Mouse (Mus musculus): ENCODE data around the gene Cptp. TPM values are rescaled to one million over a fixed set of nuclear protein-coding genes. Genes with fewer than 3 reads are reported as not detected.

Gene Cptp
- polyA plus RNA-seq, 1 experiment from 2014 or later = 24.8 TPM

GRCm38 (mm10) chr4:155895216-155895615 lies 26.0 kb upstream of the Cptp start:
- H3K9me3 ChIP-seq = no peaks in the 10 kb centered on the region
- H3K4me3 ChIP-seq = peak overlapping the region; percentile 69; the same call in 1 of the 2 replicates
- H3K4me1 ChIP-seq (replicated peaks) = peaks cover 43% of the 10 kb centered on the region
- H3K36me3 ChIP-seq = peaks cover 44% of the 10 kb centered on the region
- WGBS = 54% methylated on average over 6 of the region's 6 CpGs
- peak overlapping the region; percentile 53; the same call in 1 of the 2 replicates for H3K27ac ChIP-seq
- H3K27me3 ChIP-seq (ENCODE audit: insufficient read depth, poor library complexity, severe bottlenecking) = no peaks in the 10 kb centered on the region
- peak; percentile 27 for DNase-seq (ENCODE audit: low spot score)

GRCm38 (mm10) chr4:155894311-155894881 lies 25.2 kb upstream of the Cptp start:
- WGBS = 40% methylated on average over 8 of the region's 8 CpGs

DNA sequence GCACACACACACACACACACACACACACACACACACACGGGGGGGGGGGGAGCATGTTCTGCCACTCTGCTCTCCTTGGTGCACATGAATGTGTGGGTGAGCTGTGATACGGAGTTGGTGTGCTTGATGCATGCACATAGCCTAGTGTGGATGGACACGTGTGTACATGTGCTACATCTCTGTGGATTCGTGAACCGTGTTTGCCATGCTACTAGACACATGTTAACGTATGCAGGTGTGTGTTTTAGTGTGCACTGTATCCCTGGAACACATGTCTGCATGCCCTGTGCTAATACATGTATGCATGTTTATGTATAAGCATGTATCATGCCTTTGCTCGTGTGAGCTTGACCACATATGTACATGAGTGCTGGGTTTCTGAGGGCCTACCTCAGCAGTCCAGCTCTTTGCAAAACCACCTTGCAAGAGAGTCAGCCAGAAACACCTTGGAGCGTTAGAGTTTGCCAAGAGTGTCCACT lies 24.0 kb upstream of the Cptp start:
- Histone ChIP-seq H3K4me3 (peak overlapping the region; percentile 69), H3K9me3 (no peaks in the 10 kb centered on the region), H3K27me3 (ENCODE audit: insufficient read depth, poor library complexity, severe bottlenecking) (no peaks in the 10 kb centered on the region), H3K36me3 (peaks cover 44% of the 10 kb centered on the region), H3K27ac (no peak overlapping the region; the same call in 1 of the 2 replicates), H3K4me1 (replicated peaks) (peaks cover 51% of the 10 kb centered on the region)
- WGBS = 74% methylated on average over 8 of the region's 8 CpGs
- DNase-seq (ENCODE audit: low spot score) = no peak

More at GRCm38 (mm10) chr4:155894311-155894881, 25.2 kb upstream of the Cptp start:
- peaks cover 44% of the 10 kb centered on the region for H3K36me3 ChIP-seq
- peaks cover 51% of the 10 kb centered on the region for H3K4me1 ChIP-seq (replicated peaks)
- H3K4me3 ChIP-seq = peak overlapping the region; percentile 69
- peak overlapping the region; percentile 53 for H3K27ac ChIP-seq
- no peaks in the 10 kb centered on the region for H3K9me3 ChIP-seq
- no peaks in the 10 kb centered on the region for H3K27me3 ChIP-seq (ENCODE audit: insufficient read depth, poor library complexity, severe bottlenecking)
- no peak for DNase-seq (ENCODE audit: low spot score)

- Histone ChIP-seq H3K27ac (peak overlapping the region; percentile 96), H3K36me3 (peaks cover 45% of the 10 kb centered on the region), H3K9me3 (no peaks in the 10 kb centered on the region), H3K4me1 (replicated peaks) (peaks cover 51% of the 10 kb centered on the region), H3K4me3 (peak overlapping the region; percentile 69), H3K27me3 (ENCODE audit: insufficient read depth, poor library complexity, severe bottlenecking) (no peaks in the 10 kb centered on the region)
- no peak for DNase-seq (ENCODE audit: low spot score)
- 6% methylated on average over 37 of the region's 37 CpGs for WGBS
Measured at GRCm38 (mm10) chr4:155892438-155893211, 23.4 kb upstream of the Cptp start.

DNA sequence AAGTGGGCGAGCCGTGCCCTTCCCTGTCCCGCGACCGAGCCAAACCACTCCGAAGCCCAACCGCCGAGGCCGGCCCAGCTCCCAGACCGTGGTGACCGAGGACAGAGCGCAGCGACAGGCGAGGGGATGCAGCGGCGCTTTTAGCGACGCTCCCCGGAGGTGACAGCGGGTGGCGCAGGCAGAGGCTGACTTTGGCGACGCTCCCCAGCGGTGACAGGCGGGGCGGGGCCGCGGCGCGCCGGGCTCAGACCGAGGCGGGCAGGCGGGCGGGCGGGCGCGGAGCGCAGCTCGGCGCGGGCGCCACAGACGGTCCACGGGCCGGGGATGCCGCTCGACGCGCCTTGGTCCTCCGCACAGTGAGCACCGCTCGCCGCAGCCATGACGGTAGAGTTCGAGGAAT lies 22.8 kb upstream of the Cptp start:
- DNase-seq (ENCODE audit: low spot score) = peak; percentile 88
- Histone ChIP-seq H3K9me3 (no peaks in the 10 kb centered on the region), H3K4me1 (replicated peaks) (peaks cover 51% of the 10 kb centered on the region), H3K27me3 (ENCODE audit: insufficient read depth, poor library complexity, severe bottlenecking) (no peaks in the 10 kb centered on the region), H3K36me3 (peaks cover 48% of the 10 kb centered on the region), H3K27ac (peak overlapping the region; percentile 96), H3K4me3 (peak overlapping the region; percentile 69)
- under 1% methylated on average over 55 of the region's 56 CpGs for WGBS

DNA sequence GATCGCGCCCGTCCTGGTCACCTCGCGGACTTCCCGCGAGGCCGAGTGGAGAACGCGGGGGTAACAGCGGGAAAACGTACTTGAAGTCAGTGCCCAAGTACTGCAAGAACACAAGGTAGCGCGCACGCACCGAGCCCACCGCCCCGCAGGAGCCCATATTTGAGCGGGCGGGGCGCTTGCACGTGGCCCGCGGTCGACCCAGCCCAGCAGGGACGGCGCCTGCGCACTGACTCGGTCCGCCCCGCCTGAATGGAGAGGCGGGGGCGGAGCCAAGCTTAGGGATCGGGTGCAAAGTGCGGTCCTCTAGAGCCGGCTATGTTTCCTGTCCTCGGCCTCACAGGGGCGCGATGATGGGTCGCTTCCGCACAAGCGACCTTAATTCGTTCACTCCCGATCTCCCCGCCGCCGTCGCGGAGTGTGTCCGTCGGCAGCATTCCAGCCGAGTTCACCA lies 22.3 kb upstream of the Cptp start, which contains the start of the genes Pusl1 and Acap3:
Gene Pusl1, minus strand, starts transcription at position 231 of the 451 bp plus-strand sequence.
Gene Acap3, plus strand, starts transcription at position 272 of the 451 bp plus-strand sequence.
- under 1% methylated on average over 52 of the region's 52 CpGs for WGBS
- H3K27me3 ChIP-seq (ENCODE audit: insufficient read depth, poor library complexity, severe bottlenecking) = no peaks in the 10 kb centered on the region
- H3K27ac ChIP-seq = peak within 1 kb of the TSS; percentile 96
- peaks cover 51% of the 10 kb centered on the region for H3K4me1 ChIP-seq (replicated peaks)
- peak within 1 kb of the TSS; percentile 69 for H3K4me3 ChIP-seq
- no peaks in the 10 kb centered on the region for H3K9me3 ChIP-seq
- DNase-seq (ENCODE audit: low spot score) = peak; percentile 96
- H3K36me3 ChIP-seq = peaks cover 48% of the 10 kb centered on the region

DNA sequence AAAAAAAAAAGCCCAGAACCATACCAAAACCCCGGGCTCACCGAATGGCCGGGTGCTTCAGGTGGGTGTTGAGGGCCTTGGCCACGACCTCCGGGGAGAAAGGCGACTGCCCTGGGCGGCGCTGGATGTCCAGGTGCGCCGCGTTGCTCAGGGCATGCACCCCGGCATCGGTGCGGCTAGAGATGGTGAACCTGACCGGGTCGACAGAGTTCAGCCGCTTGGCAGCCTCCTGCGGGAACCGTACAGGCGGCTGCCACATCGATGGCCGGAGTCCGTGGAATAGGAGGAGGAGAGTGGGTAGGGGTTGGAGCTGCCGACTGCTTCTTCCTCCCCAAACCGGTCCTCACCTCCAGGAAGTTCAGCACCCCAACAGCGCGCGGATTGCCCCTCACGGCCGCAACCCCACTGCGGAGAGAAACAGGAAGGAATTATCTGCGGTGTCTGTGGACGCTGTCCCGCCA lies 21.8 kb upstream of the Cptp start:
- H3K4me3 ChIP-seq = peak overlapping the region; percentile 69
- no peaks in the 10 kb centered on the region for H3K27me3 ChIP-seq (ENCODE audit: insufficient read depth, poor library complexity, severe bottlenecking)
- H3K9me3 ChIP-seq = no peaks in the 10 kb centered on the region
- H3K36me3 ChIP-seq = peaks cover 48% of the 10 kb centered on the region
- peak overlapping the region; percentile 96 for H3K27ac ChIP-seq
- WGBS = under 1% methylated on average over 34 of the region's 34 CpGs
- DNase-seq (ENCODE audit: low spot score) = no peak
- H3K4me1 ChIP-seq (replicated peaks) = peaks cover 51% of the 10 kb centered on the region

DNA sequence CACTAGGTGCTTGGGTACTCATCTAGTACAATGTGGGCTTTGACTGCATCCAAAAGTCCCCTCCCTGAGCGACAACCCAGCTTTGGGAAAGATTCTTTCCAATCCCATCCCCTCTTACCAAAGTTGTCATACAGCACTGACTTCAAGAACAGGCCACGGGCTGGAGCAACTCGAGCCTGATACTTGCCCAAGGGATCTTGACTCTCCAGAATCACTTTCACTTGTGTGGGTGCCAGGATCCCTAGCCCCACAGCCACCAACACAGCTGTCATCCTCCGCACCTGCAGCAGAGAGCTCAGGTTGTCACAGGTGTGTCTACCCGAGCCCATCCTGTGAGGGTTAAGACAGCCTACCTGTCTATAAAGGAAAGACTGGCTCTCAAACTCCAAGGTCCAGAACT lies 20.1 kb upstream of the Cptp start:
- no peaks in the 10 kb centered on the region for H3K9me3 ChIP-seq
- peaks cover 60% of the 10 kb centered on the region for H3K36me3 ChIP-seq
- H3K4me1 ChIP-seq (replicated peaks) = peaks cover 37% of the 10 kb centered on the region
- no peak overlapping the region for H3K27ac ChIP-seq
- no peak overlapping the region for H3K4me3 ChIP-seq
- 89% methylated on average over 5 of the region's 5 CpGs for WGBS
- no peaks in the 10 kb centered on the region for H3K27me3 ChIP-seq (ENCODE audit: insufficient read depth, poor library complexity, severe bottlenecking)
- DNase-seq (ENCODE audit: low spot score) = no peak

DNA sequence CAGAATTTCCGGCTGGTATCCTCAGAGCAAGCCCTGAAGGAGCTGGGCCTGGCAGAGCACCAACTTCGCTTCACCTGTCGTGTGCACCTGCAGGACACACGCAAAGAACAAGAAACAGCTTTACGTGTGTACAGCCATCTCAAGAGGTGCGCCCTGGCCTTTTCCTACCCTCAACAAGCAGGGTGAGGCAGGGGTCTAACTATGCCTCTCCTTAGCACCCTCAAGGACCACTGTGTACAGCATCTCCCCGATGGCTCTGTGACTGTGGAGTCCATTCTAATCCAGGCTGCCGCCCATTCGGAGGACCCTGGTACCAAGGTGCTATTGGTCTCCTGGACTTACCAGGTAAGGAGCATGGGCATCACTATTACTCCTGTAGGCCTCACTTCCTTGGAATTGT lies 18.9 kb upstream of the Cptp start:
- 96% methylated on average over 9 of the region's 9 CpGs for WGBS
- H3K27me3 ChIP-seq (ENCODE audit: insufficient read depth, poor library complexity, severe bottlenecking) = no peaks in the 10 kb centered on the region
- no peak for DNase-seq (ENCODE audit: low spot score)
- no peaks in the 10 kb centered on the region for H3K9me3 ChIP-seq
- peaks cover 71% of the 10 kb centered on the region for H3K36me3 ChIP-seq
- no peak overlapping the region for H3K27ac ChIP-seq
- H3K4me1 ChIP-seq (replicated peaks) = peaks cover 26% of the 10 kb centered on the region
- H3K4me3 ChIP-seq = no peak overlapping the region

DNA sequence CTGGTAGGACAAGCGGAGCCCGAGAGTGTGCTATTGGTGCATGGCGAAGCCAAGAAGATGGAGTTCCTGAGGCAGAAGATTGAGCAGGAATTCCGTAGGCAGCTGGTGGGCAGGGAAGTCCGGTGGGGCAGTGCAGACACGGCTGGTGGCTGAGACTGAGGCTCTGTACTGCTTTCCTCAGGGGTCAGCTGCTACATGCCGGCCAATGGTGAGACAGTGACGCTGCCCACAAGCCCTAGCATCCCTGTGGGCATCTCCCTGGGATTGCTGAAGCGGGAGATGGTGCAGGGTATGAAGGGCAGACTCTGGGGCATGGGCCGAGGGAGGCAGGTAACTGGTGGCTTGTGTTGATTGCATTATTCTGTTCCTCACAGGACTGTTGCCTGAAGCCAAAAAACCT lies 18.4 kb upstream of the Cptp start:
- Histone ChIP-seq H3K27ac (no peak overlapping the region), H3K36me3 (peaks cover 75% of the 10 kb centered on the region), H3K4me1 (replicated peaks) (peaks cover 21% of the 10 kb centered on the region), H3K4me3 (no peak overlapping the region), H3K27me3 (ENCODE audit: insufficient read depth, poor library complexity, severe bottlenecking) (no peaks in the 10 kb centered on the region), H3K9me3 (no peaks in the 10 kb centered on the region)
- no peak for DNase-seq (ENCODE audit: low spot score)
- WGBS = 92% methylated on average over 10 of the region's 10 CpGs

GRCm38 (mm10) chr4:155886330-155886729 lies 17.1 kb upstream of the Cptp start:
- H3K27me3 ChIP-seq (ENCODE audit: insufficient read depth, poor library complexity, severe bottlenecking) = no peaks in the 10 kb centered on the region
- peaks cover 83% of the 10 kb centered on the region for H3K36me3 ChIP-seq
- no peaks in the 10 kb centered on the region for H3K9me3 ChIP-seq

DNA sequence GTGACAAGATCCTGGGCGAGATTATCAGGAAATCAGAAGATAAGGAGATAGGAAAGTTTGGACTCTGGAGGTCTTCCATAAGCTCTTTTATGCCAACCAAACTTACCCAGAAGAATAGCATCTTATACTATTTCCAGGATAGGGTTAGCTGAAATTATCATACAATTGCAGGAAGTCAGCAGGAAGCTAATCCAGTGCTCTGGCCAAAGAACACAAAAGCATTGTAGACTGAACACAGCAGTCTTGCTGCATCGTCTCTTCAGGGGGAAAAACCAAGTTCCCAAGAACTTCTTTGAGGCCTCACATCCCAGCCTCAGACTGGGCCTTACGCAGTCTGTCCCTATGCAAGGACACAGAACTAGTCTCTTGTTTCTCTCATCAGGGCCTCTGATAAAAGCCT lies 14.3 kb upstream of the Cptp start:
- Histone ChIP-seq H3K36me3 (peaks cover 89% of the 10 kb centered on the region), H3K27ac (no peak overlapping the region), H3K9me3 (no peaks in the 10 kb centered on the region), H3K4me3 (no peak overlapping the region), H3K4me1 (replicated peaks) (no peaks in the 10 kb centered on the region), H3K27me3 (ENCODE audit: insufficient read depth, poor library complexity, severe bottlenecking) (no peaks in the 10 kb centered on the region)
- no peak for DNase-seq (ENCODE audit: low spot score)
- 90% methylated on average over 3 of the region's 3 CpGs for WGBS

More at GRCm38 (mm10) chr4:155886330-155886729, 17.1 kb upstream of the Cptp start:
- no peak for DNase-seq (ENCODE audit: low spot score)
- Histone ChIP-seq H3K27ac (no peak overlapping the region), H3K4me3 (no peak overlapping the region), H3K4me1 (replicated peaks) (peaks cover 18% of the 10 kb centered on the region)
- 94% methylated on average over 5 of the region's 5 CpGs for WGBS

GRCm38 (mm10) chr4:155871404-155871803 lies 2.2 kb upstream of the Cptp start:
- H3K4me3 ChIP-seq = no peak overlapping the region
- no peaks in the 10 kb centered on the region for H3K27me3 ChIP-seq (ENCODE audit: insufficient read depth, poor library complexity, severe bottlenecking)
- H3K4me1 ChIP-seq (replicated peaks) = peaks cover 28% of the 10 kb centered on the region
- no peaks in the 10 kb centered on the region for H3K9me3 ChIP-seq
- peaks cover 62% of the 10 kb centered on the region for H3K36me3 ChIP-seq
- 93% methylated on average over 7 of the region's 7 CpGs for WGBS
- no peak for DNase-seq (ENCODE audit: low spot score)
- H3K27ac ChIP-seq = no peak overlapping the region

Data from hindbrain, embryonic 10.5 days (tissue).